ENCODE assay signal across 28 mouse cellular contexts in the genomic region with DNA sequence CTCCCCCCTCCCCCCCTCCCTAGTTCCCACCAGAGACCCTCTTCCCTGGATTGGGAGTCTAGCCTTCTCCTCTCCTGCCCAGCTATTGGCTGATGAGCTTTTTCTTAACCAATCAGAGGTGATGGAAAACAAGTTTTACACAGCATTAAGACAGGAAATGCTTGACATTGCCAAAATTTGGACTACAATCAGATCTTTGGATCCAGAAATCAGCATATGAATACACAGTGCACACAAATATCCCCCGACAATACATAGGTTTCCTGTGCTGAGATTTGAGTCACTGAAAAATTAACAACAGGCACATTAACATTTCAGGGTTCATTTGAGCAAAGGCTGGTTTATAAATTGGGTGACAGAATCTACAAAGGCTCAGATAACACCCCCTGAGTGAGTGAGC. TPM values are rescaled to one million over a fixed set of nuclear protein-coding genes. Genes with fewer than 3 reads are reported as not detected.
A peak's percentile ranks its signal among the peaks of the same experiment; 100 is the strongest.
DNase-seq lines count a peak whose midpoint lies in the region; ATAC-seq and TF ChIP-seq lines count a peak whose summit lies in the region.
"Had no signal": no experiment of that assay in that cellular context is flagged by ENCODE, and none has a peak within 500 bp of the region (broad histone marks: within the 10 kb centered on the region; RNA-seq: fewer than 3 reads in every experiment).

No protein-coding gene starts in this region.

- H3K4me3 ChIP-seq in heart, embryonic 11.5 days (ENCODE audit: low read depth, low read length): no peak overlapping the region
- no peak overlapping the region for H3K4me3 ChIP-seq in liver, embryonic 12.5 days
- no peak overlapping the region for H3K4me3 ChIP-seq in liver, embryonic 11.5 days (ENCODE audit: low read depth, low read length)
- no peak overlapping the region for H3K4me3 ChIP-seq in midbrain, embryonic 10.5 days
- no peak overlapping the region for H3K4me3 ChIP-seq in midbrain, embryonic 13.5 days (replicated peaks)
- H3K4me3 ChIP-seq: embryonic facial prominence, embryonic 10.5 days; embryonic facial prominence, embryonic 13.5 days; erythroblast, embryonic 14.5 days; forebrain, embryonic 12.5 days; forebrain, embryonic 15.5 days; heart, embryonic 12.5 days; heart, embryonic 15.5 days had no signal

- ATAC-seq in heart, embryonic 11.5 days (replicated peaks; ENCODE audit: insufficient number of reproducible peaks, low FRiP score, low TSS enrichment): no peak
- ATAC-seq in liver, embryonic 12.5 days: no peak
- ATAC-seq in liver, embryonic 11.5 days (replicated peaks; ENCODE audit: low FRiP score): no peak
- ATAC-seq in midbrain, embryonic 13.5 days: no peak
- ATAC-seq: forebrain, embryonic 15.5 days; hindbrain, postnatal 0 days; inflammation-experienced regulatory T-cells, adult 6 months had no signal

- peaks cover 33% of the 10 kb centered on the region for H3K4me1 ChIP-seq in heart, embryonic 11.5 days (ENCODE audit: control insufficient read depth, insufficient read depth, low read length)
- peaks cover 54% of the 10 kb centered on the region for H3K4me1 ChIP-seq in liver, embryonic 12.5 days
- peaks cover 27% of the 10 kb centered on the region for H3K4me1 ChIP-seq in liver, embryonic 11.5 days (replicated peaks; ENCODE audit: control insufficient read depth, insufficient read depth, low read length)
- H3K4me1 ChIP-seq in midbrain, embryonic 10.5 days: peaks cover 68% of the 10 kb centered on the region
- H3K4me1 ChIP-seq in midbrain, embryonic 13.5 days (replicated peaks): peaks cover 27% of the 10 kb centered on the region

- no peaks in the 10 kb centered on the region for H3K36me3 ChIP-seq in heart, embryonic 11.5 days (ENCODE audit: control insufficient read depth, insufficient read depth, low read length)
- H3K36me3 ChIP-seq in liver, embryonic 12.5 days: no peaks in the 10 kb centered on the region
- no peaks in the 10 kb centered on the region for H3K36me3 ChIP-seq in liver, embryonic 11.5 days (ENCODE audit: control insufficient read depth, insufficient read depth, low read length)
- no peaks in the 10 kb centered on the region for H3K36me3 ChIP-seq in midbrain, embryonic 10.5 days
- no peaks in the 10 kb centered on the region for H3K36me3 ChIP-seq in midbrain, embryonic 13.5 days
- H3K36me3 ChIP-seq: embryonic facial prominence, embryonic 10.5 days; embryonic facial prominence, embryonic 13.5 days; forebrain, embryonic 12.5 days; forebrain, embryonic 15.5 days; heart, embryonic 12.5 days; heart, embryonic 15.5 days had no signal

- no peak overlapping the region for H3K4me2 ChIP-seq in heart, embryonic 11.5 days
- no peak overlapping the region for H3K4me2 ChIP-seq in liver, embryonic 12.5 days
- no peak overlapping the region for H3K4me2 ChIP-seq in liver, embryonic 11.5 days
- no peak overlapping the region for H3K4me2 ChIP-seq in midbrain, embryonic 13.5 days (replicated peaks)
- H3K4me2 ChIP-seq: embryonic facial prominence, embryonic 13.5 days; forebrain, embryonic 12.5 days; forebrain, embryonic 15.5 days; heart, embryonic 12.5 days; heart, embryonic 15.5 days; hindbrain, embryonic 14.5 days had no signal

- no peaks in the 10 kb centered on the region for H3K9me3 ChIP-seq in heart, embryonic 11.5 days (replicated peaks; ENCODE audit: control insufficient read depth, low read length)
- H3K9me3 ChIP-seq in liver, embryonic 12.5 days (replicated peaks): no peaks in the 10 kb centered on the region
- H3K9me3 ChIP-seq in liver, embryonic 11.5 days (ENCODE audit: control insufficient read depth, low read length): no peaks in the 10 kb centered on the region
- no peaks in the 10 kb centered on the region for H3K9me3 ChIP-seq in midbrain, embryonic 10.5 days (replicated peaks)
- no peaks in the 10 kb centered on the region for H3K9me3 ChIP-seq in midbrain, embryonic 13.5 days
- H3K9me3 ChIP-seq: embryonic facial prominence, embryonic 10.5 days; embryonic facial prominence, embryonic 13.5 days; forebrain, embryonic 12.5 days; forebrain, embryonic 15.5 days; heart, embryonic 12.5 days; heart, embryonic 15.5 days had no signal

- no peak overlapping the region for H3K9ac ChIP-seq in heart, embryonic 11.5 days (ENCODE audit: low read depth, low read length)
- no peak overlapping the region for H3K9ac ChIP-seq in liver, embryonic 12.5 days
- H3K9ac ChIP-seq in liver, embryonic 11.5 days (ENCODE audit: low read depth, low read length): no peak overlapping the region
- no peak overlapping the region for H3K9ac ChIP-seq in midbrain, embryonic 13.5 days (replicated peaks)
- H3K9ac ChIP-seq: embryonic facial prominence, embryonic 13.5 days; forebrain, embryonic 12.5 days; forebrain, embryonic 15.5 days; heart, embryonic 12.5 days; heart, embryonic 15.5 days; hindbrain, embryonic 14.5 days had no signal

- no peak for TF ChIP-seq POLR2A in brain, embryonic 14.5 days (IDR thresholded peaks at IDR 0.05; ENCODE audit: borderline replicate concordance, extremely low read depth, insufficient read depth, insufficient read length, poor library complexity, severe bottlenecking)

- 86% methylated on average over 1 of the region's 1 CpGs for WGBS in heart, embryonic 11.5 days (ENCODE audit: insufficient replicate concordance)
- 73% methylated on average over 1 of the region's 1 CpGs for WGBS in liver, embryonic 12.5 days (ENCODE audit: insufficient replicate concordance)
- WGBS in liver, embryonic 11.5 days: 78% methylated on average over 1 of the region's 1 CpGs
- WGBS in midbrain, embryonic 10.5 days: 85% methylated on average over 1 of the region's 1 CpGs
- 73% methylated on average over 1 of the region's 1 CpGs for WGBS in midbrain, embryonic 13.5 days

- TF ChIP-seq CTCF in brain, embryonic 14.5 days (IDR thresholded peaks at IDR 0.05; ENCODE audit: borderline replicate concordance, extremely low read depth, insufficient read depth, insufficient read length): no peak

- H3K27ac ChIP-seq in heart, embryonic 11.5 days (ENCODE audit: low read depth, low read length): no peak overlapping the region
- 0 out of 2 replicates have a peak overlapping the region, but pooled peaks have one; percentile 8 for H3K27ac ChIP-seq in liver, embryonic 12.5 days
- H3K27ac ChIP-seq in liver, embryonic 11.5 days (ENCODE audit: low read depth, low read length): no peak overlapping the region
- H3K27ac ChIP-seq in midbrain, embryonic 10.5 days (replicated peaks): 0 out of 2 replicates have a peak overlapping the region, but pooled peaks have one; percentile 55
- H3K27ac ChIP-seq in midbrain, embryonic 13.5 days: no peak overlapping the region
- H3K27ac ChIP-seq: embryonic facial prominence, embryonic 13.5 days; forebrain, embryonic 12.5 days; forebrain, embryonic 15.5 days; hindbrain, embryonic 14.5 days; hindbrain, postnatal 0 days had no signal

- no peaks in the 10 kb centered on the region for H3K27me3 ChIP-seq in heart, embryonic 11.5 days (ENCODE audit: control insufficient read depth, insufficient read depth, low read length)
- H3K27me3 ChIP-seq in liver, embryonic 12.5 days (replicated peaks): peaks cover 6% of the 10 kb centered on the region; the same call in 1 of the 2 replicates
- H3K27me3 ChIP-seq in liver, embryonic 11.5 days (replicated peaks; ENCODE audit: control insufficient read depth, insufficient read depth, low read length): no peaks in the 10 kb centered on the region
- no peaks in the 10 kb centered on the region for H3K27me3 ChIP-seq in midbrain, embryonic 10.5 days (ENCODE audit: low read depth, poor library complexity, severe bottlenecking)
- no peaks in the 10 kb centered on the region for H3K27me3 ChIP-seq in midbrain, embryonic 13.5 days
- H3K27me3 ChIP-seq: embryonic facial prominence, embryonic 13.5 days; forebrain, embryonic 12.5 days; forebrain, embryonic 15.5 days; heart, embryonic 12.5 days; heart, embryonic 15.5 days had no signal

- DNase-seq in heart, adult 11 months: peak; percentile 7
- no peak for DNase-seq in liver, embryonic 11.5 days (ENCODE audit: low spot score)
- no peak for DNase-seq in midbrain, embryonic 10.5 days (ENCODE audit: low spot score)
- DNase-seq in brain, embryonic 14.5 days (ENCODE audit: low read depth): peak; percentile 50
- no peak for DNase-seq in spleen, postnatal 10 days (ENCODE audit: low spot score in 2 of 2)
- DNase-seq: adrenal gland, postnatal 10 days; adrenal gland, postnatal 36 days; cerebellum, adult 11-12 months; cerebellum, adult 8-10 months; cerebellum, postnatal 10 days; cerebellum, postnatal 36 days; embryo, embryonic 11 days; gastrocnemius, postnatal 25 days; heart, postnatal 10 days; heart, postnatal 4 days had no signal

RNA-seq across cellular contexts. Expression of gene Nedd4, which starts 4.5 kb away (rescaled TPM):
- 555 and 667 TPM in 2 replicates for polyA plus RNA-seq in heart, embryonic 11.5 days (2014; fragmentation: Nextera tagmentation; extraction: Ambion mirVana)
- polyA plus RNA-seq in liver, embryonic 12.5 days (2016; fragmentation: Nextera tagmentation; extraction: Ambion mirVana): 173 and 176 TPM in 2 replicates
- polyA plus RNA-seq in liver, embryonic 11.5 days (2014; fragmentation: Nextera tagmentation; extraction: Ambion mirVana): 302 and 334 TPM in 2 replicates
- 605 and 682 TPM in 2 replicates for polyA plus RNA-seq in midbrain, embryonic 10.5 days (2016; fragmentation: Nextera tagmentation; extraction: Ambion mirVana)
- polyA plus RNA-seq in midbrain, embryonic 13.5 days (2015; fragmentation: Nextera tagmentation; extraction: Ambion mirVana): 563 and 595 TPM in 2 replicates
- polyA plus RNA-seq in brain, embryonic 14.5 days (2012; rRNA removed): 459 and 612 TPM in 2 replicates

Comparison
In these comparisons a context has a peak if more than half of its experiments do, and no peak if none do; other contexts are left out.
1. H3K27ac ChIP-seq: peak in liver, embryonic 12.5 days (single experiment) and midbrain, embryonic 10.5 days (single experiment); none in heart, embryonic 11.5 days (single experiment), liver, embryonic 11.5 days (single experiment) and midbrain, embryonic 13.5 days (single experiment).
2. DNase-seq: peak in heart, adult 11 months (single experiment) and brain, embryonic 14.5 days (single experiment); none in liver, embryonic 11.5 days (single experiment), midbrain, embryonic 10.5 days (single experiment) and spleen, postnatal 10 days (0 of 2).